Mouse (Mus musculus) embryonic fibroblast, embryonic 13.5 days (primary cell): Measurements from ENCODE around the gene Clmp.

Experiments
- CTCF ChIP-seq: IDR thresholded peaks from 2 replicates; pipeline ENCODE4 v1.5.1; 2011; ENCODE audit warnings: mild to moderate bottlenecking, control low read depth, low read length, moderate library complexity, borderline replicate concordance; ENCODE audit not compliant: insufficient read depth
- POLR2A ChIP-seq: IDR thresholded peaks from 2 replicates; pipeline ENCODE4 v1.6.1; 2011; ENCODE audit warnings: low read depth, mild to moderate bottlenecking, control low read depth, low read length, moderate library complexity

DNA sequence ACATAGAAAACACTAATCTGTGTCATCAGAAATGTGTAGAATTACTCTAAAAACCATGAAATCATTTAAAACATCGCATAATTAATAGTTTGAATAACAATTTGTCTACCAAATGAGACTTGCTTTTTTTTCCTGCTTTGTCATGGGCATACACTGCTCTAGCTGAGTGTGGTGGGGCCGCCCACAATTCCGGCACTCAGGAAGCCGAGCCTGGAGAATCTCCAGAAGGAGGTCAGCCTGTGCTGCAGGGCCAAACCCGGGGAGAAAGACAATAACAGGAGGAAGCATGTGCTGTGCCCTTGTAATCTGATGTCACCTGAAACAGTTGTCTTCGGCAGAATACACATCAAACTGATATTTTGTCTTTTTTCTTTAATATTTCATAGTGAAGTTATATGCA is 139.8 kb downstream of the Clmp start:
- TF ChIP-seq CTCF (no peak), POLR2A (no peak)
